Mouse (Mus musculus) cerebellum, postnatal 10 days (tissue): ENCODE data around the gene Tsga10ip.
A peak's percentile ranks its signal among the peaks of the same experiment; 100 is the strongest.
"Not testable (repeated sequence)": the region's sequence is repeated elsewhere in the genome, so short reads cannot be mapped to it uniquely, and the experiment has no call there.

ENCODE experiments used
- DNase-seq, 2 experiments: peaks; one replicate each; pipeline ENCODE4 v3.0.0; 2021; ENCODE audit warnings: mixed read lengths in 2 of 2

Tsga10ip gene

DNA sequence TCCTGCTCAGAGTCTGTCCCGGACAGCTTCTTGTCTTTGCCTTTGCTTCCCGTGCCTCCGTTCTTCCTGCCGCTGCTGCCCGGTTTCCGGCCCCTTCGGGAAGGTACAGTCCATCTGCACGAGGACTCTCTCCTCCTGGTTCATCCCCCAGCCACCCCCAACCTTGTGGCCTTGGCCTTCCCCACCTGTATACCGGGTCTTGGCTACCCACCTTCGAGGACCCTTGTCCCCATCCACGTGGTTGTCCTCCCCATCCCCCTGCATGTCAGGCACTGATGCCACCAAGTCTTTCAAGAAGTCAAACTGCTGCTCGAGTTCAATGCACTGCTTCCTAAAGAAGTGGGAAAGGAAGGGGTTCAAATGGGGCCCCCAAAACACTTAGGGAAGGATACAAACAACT lies 21.2 kb upstream of the Tsga10ip start:
- peak in 1 of 2 experiments; percentile 29 for DNase-seq

DNA sequence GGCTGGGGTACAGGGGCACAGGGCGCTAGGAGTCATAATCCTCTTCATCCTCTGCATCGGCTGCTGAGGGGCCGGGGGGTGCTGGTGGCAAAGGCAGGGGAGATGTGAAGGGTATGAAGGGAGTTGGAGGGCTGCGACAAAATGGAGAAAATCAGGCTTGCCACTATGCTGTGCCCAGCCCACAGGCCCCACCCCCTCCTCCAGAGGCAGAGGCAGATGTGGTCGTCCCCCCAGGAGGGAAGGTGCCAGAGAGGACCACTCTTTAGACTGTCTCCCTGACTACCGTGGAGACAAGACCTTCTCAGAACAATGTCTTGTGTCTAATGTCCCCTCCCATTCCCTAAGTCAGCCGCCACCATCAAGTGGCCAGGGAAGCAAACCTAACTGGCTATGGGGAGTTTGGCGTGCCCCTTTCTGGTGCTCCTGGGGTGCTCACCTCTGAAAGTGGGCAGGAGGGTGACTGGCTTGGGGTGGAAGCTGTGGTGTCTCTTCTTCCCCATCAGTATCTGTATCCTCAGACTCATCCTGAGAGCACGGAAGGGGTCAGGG lies 20.6 kb upstream of the Tsga10ip start:
- DNase-seq = peak in 1 of 2 experiments; percentile 26

DNA sequence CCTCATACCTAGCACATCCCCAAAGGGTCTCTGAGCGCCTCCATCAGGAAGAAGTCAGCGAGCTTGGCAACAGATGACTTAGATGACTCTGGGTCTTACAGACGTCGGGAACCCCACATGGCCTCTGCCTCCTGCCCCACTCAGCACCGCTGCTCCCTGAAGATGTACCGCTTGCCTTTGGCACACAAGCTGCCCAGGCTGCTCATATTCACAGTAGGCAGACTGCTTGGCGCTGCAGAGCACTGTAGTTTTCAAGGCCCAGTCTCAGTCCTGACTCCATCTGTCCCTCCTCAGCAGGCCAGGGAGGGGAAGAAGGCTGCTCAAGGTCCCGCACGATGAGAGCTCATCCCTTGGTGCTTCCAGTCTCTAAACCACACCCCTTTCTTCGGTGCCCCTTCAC lies 19.9 kb upstream of the Tsga10ip start:
- DNase-seq = peak; percentile 58 to 63

DNA sequence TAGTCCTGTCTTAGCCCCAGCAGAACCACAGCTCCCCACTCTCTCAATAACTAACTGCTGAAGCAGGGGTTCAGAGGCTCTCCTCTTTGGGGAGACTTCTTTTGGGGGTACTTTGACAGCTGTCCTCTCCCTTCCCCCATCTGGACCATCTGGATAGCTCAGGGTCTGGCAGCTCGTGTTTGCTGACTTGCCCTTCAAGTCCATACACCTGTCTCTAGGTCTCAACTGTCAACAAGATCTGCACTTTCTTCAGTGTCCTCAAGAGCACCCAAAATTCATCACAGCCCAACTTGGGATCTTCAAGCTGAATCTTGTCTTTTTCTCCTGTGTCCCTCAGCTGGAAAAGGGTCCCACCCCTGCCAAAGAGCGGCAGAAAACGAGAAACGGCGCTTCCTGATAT lies 19.5 kb upstream of the Tsga10ip start:
- DNase-seq = peak in 1 of 2 experiments; percentile 44

DNA sequence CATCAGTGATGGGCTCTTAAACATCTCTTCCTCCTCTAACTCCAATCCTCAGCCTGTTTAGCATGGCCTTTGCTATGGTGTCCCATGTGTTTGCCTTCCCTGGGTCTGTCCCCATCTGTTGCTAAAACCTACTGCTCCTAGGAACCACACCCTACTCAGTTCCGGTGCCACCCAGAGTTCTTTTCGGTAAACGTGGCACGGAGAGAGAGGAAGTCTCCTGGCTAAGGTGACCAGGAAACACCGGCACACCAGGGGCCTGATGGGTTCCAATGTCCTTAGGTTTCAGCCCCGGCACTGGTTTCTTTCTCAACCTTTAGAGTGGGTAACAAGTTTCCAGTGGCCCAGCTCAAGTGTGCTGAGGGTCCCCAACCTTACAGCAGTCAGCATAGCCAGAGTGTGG lies 18.3 kb upstream of the Tsga10ip start:
- DNase-seq = no peak

DNA sequence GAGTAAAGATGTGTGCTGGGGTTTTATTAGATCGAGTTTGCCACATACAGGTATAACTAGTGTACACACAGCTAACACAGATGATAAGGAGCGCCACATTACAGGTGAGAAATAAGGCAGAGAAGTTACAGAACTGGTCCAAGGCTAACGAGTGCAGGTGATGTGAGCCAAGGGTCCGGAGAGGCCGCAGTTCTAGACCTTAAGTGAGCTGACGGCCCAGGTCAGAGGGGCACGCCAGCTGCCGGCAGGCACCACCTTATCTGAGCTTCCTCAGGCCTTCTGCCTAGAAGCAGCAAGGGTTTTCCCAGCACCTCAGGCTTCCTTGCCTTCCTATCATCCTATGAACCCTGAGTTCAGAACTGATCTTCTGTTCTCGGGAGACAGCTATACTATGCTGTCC lies 17.3 kb upstream of the Tsga10ip start:
- no peak for DNase-seq

DNA sequence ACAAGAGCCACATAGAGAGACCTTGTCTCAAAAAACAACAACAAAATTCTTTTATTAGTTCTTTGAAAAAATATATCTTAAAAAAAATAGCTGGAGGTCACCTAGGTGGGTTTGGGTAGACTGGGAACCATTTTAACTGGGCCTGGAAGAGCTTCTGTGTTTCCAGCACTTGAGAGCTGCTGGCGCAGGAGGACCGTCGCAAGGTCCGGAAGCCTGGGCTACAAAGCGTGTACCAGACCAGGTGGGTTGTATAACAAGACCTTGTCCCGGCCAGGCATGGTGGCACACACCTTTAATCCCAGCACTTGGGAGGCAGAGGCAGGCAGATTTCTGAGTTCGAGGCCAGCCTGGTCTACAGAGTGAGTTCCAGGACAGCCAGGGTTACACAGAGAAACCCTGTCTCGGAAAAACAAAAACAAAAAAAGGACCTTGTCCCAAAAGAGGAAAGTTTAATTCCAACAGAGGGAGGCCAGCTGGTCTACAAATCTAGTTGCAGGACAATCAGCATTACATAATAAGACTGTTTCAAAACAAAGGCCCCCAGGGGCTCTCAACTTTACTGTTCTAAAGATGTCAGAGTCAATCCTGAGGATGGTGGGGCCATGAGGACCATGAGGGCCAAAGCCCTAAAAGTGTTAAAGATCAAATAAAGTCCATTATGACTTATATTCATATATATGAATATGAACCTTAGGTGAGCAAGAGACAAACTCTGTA lies 16.6 kb upstream of the Tsga10ip start:
- DNase-seq = no peak

DNA sequence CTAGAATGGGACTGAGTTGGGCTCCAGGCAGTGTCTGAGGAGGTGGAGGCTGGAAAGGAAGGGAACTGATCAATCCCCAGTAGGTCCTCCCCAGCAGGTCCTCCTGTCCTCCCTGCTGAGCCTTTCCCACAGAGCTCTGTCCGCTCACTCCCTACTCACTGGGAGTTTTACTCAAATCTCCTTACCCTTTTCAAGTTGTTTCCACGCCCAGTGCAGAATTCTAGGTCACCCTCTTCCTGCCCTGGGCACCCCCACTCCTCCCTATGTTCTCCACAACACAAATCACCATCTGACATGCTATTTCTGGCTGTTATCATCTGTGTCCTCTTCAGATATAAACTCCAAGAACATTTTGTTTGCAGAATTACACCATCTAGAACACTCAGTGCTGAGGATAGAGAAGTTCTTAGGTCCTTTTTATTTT lies 12.2 kb upstream of the Tsga10ip start:
- peak in 1 of 2 experiments; percentile 0 for DNase-seq

DNA sequence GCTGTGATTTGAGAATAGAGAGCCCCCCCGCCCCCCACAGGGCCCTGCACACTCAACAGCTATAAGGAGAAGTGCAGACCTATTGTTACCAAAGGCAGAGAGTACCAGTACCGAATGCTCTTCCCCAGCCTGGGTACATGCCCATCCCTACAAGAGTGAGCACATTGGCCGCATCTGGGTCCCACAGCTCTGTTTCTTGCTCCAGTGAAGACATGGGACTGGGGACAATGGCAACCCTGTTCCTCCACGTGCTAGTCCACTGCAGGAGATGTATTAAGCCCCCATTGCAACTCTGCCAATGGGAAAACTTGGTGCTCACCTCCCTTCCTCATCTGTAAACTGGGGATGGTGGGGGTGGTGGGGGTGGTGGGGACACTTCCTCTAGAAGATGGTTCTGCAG lies 11.5 kb upstream of the Tsga10ip start:
- peak in 1 of 2 experiments; percentile 0 for DNase-seq

DNA sequence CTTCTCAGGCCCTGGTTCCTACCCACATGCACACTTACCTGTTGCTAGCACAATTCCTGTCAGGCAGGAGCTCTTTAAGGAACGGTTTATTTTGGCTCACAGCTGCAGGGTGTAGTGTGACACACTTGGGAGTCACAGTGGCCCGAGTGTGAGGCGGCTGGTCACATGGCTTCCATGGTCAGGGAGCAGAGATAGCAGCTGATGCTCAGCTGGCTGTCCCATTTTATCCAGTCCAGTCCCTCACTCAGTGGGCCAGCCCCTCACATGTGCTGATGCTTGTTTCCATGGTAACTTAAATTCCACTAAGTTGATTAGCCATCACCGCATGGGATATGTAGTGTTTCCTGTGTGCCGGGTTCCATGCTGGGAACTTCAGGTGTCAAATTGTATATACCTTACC lies 9.6 kb upstream of the Tsga10ip start:
- no peak for DNase-seq

DNA sequence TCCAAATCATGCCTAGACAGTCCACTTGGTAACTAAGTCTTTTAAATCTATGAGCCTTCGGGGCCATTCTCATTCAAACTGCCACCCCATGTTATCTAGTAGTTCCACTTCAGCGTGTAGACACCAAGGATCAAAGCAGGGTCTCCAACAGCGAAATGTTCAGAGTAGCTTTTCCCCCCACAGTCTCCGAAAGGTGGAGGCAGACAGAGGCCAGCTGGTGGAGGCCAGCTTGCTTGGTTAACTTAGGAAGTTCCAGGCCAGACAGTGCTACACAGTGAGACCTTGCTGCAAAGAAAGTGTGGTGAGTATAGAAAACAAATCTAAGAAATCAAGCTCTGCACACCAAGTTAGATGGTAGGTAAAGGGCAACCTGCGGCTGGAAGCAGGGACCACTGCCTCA lies 8.3 kb upstream of the Tsga10ip start:
- no peak for DNase-seq

DNA sequence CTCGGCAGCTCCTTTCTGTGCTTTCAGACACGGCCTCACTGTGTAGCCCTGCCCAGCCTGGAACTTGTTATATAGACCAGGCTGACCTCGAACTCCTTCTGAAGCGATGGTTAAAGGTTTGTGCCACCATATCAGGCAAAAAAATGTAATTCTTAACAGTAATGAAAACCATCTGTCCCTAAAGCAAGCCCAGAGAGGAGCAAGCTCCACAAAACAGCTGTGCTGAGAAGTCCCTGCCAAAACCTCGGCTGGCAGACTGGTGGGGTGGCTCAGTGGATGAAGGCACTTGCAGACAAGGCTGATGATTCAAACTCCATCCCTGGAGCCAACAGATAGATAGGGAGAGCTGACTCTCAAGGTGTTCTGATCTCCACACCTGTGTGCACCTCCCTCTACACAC lies 6.7 kb upstream of the Tsga10ip start:
- DNase-seq = peak in 1 of 2 experiments; percentile 52

DNA sequence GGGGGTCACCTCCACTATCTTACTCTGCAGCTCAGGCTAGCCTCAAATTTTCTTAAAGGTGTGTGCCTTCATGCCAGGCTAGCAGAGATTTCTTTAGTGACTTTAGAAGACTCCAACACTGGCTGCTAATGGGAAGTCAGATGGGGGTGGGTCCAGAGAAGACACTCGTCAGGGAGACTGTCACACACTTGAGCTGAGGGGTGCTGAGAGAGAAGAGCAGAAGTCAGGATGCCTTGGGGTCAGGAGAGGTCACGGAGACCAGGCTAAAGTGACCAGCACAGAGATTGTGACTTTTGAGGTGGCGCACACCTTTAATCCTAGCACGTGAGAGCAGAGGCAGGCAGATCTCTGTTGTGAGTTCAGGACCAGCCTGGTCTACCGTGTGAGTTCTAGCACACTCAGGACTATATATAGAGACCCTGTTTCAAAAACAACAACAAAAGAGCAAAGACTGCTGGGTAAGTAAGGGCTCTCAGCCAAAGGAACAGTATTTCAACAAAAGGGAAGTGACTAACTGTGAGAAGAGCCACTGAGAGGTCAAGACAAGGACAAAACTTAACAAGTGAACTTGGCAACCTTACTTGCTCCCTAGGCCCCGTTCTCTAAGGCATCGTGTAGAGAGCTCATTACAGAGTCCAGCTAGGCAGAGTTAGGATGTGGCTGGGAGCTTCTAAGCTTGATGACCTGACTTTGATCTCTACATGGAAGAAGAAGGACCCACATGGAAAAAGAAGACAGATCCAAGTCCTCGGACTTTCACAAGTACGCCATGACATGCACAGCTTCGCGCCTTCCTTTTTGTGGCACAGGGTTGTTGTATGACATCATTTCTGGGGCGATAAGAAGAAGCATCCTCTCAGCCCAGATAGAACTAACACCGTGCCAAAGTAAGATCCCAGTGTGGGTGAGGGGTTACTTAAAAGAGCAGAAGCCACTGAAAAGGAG lies 6.0 kb upstream of the Tsga10ip start:
- DNase-seq = no peak

DNA sequence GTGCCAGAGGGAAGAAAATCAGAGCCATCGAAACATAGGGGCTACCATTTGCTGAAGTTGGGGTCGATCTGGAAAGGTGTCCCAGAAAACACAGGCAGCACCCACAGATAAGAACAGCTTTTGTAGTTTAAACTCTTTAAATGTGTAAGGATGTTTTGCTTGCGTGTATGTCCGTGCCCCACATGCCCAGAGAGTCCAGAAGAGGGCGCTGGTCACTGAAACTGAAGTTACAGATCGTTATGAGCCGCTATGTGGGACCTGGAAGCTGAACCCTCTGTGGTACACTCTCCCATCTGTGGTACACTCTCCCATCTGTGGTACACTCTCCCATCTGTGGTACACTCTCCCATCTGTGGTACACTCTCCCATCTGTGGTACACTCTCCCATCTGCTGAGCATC lies 4.8 kb upstream of the Tsga10ip start:
- DNase-seq = peak; percentile 70 to 82

DNA sequence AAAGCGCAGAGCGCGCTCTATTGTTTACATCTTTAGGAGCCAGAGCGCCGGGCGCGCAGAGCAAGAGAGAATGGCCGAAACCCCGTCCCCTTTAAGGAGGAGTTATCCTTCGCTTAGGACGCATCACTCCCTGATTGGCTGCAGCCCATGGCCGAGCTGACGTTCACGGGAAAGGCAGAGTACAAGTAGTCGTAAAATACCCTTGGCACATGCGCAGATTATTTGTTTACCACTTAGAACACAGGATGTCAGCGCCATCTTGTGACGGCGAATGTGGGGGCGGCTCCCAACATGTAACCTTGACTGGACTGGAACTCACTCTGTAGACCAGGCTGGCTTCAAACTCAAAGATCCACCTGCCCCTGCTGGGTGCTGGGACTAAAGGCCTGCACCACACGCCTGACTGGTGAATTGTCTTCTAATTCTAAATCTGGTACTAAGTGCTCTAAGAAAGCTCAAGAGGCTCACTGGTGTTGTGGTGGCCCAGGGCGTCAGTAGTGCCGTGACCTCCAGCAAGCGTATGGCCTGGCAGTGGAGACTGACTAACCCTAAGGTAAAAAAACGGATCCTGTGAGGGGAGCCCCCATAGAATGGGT lies 4.3 kb upstream of the Tsga10ip start:
- DNase-seq = peak; percentile 49 to 59

DNA sequence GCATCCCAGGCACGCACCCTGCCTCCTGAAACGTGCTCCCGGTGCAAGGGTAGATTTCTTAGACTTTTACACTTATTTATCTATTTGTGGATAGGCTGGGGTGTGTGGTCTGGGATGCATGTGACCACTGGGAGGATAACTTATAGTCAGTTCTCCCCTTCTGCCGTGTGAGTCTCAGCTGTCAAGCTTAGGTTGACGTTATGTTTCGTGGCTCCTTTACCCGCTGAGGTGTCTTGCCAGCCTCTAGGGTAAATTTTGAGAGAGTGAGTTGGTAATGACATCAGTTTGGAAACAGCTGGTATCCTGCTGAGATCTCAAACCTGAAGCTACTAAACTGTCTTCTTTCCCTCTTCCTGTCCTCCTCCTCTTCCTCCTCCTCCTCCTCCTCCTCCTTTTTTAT lies 3.6 kb upstream of the Tsga10ip start:
- no peak for DNase-seq

DNA sequence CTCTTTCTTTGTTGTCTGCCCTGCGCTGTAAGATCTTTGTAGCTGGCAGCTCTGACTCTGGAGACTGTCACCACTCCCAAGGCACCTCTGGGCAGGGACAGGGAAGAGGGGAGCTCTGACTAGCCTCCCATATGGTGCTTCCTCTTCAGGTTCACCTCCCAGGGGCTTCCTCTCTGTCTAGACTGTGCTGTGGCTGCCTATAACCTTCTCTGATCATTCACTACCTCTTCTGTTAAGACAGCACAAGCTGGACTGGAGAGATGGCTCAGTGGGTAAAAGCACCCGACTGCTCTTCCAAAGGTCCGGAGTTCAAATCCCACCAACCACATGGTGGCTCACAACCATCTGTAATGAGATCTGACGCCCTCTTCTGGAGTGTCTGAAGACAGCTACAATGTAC lies 1.3 kb downstream of the Tsga10ip start:
- DNase-seq = not testable (repeated sequence)

DNA sequence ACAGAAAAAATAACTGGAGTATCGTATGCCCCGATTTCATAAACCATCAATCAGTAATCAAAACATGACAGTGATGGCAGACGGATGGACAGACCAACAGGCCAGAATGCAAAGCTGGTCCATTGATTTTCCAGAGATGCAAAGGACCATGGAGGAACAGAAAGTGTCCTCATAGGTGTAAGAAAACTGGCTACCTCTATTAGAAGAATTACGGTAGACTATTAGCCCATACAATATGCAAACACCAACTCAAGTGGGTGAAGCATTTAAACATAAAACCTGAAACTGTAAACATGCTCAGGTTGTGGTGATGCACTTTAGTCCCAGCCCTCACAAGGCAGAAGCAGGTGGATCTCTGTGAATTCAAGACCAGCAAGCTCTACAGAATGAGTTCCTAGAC lies 7.0 kb downstream of the Tsga10ip start:
- DNase-seq = no peak

DNA sequence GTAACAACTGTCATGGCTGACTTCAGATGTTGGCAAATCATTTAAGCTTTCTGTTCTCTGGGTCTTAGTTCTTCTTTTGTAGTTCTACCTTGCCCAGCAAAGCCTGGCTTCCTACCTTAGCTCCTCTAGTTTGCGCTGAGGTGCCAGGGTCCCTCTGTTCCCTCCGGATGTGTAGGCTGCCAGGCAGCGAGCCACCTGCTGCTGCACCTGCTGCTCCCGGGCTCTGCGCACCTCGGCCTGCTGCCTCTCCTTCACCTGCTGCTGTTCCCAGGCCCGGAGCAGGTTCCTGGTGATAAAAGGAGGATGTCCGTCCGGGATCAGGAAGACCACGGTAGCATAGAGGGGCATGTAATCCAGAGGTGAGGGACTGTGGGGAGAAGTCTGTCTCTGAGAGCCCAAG lies 8.2 kb downstream of the Tsga10ip start:
- DNase-seq = no peak

DNA sequence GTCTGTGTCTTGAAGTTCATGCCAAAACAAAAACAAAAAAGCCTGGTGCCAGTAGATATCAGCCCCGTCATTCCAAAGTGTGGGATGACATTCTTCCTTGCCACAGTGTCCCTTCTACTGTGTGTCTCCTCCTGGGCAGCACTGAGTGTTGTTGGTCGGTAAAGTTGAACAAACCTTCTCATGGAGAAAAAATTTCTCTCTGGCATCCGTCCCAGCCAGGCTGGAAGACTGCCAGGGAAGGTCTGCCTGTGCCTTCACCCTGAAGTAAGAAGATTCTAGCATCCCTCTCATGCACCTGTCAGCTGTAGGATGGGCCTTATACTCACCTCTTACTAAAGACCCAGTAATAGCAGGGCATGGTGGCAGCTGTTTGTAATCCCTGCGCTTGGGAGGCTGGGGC lies 9.4 kb downstream of the Tsga10ip start:
- DNase-seq = peak; percentile 80 to 85

DNA sequence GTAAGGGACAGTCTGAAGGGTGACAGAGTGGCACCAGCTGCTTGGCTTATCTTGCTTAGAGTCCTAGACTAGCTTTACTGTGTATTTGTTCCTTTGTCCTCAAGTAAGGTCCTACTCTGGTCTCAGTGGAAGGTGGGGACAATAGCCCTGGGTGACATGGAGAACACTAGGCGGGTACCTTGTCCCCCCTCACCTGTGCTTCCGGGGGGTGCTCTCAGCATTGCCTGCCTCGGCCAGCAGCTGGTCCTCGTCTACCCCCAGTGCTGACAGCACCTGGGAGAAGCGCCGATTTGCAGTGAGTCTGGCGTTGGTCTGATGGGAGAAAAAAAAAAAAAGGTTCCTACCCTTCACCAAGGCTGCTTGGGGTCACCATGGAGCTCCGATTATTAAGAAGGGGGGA lies 11.9 kb downstream of the Tsga10ip start:
- no peak for DNase-seq

DNA sequence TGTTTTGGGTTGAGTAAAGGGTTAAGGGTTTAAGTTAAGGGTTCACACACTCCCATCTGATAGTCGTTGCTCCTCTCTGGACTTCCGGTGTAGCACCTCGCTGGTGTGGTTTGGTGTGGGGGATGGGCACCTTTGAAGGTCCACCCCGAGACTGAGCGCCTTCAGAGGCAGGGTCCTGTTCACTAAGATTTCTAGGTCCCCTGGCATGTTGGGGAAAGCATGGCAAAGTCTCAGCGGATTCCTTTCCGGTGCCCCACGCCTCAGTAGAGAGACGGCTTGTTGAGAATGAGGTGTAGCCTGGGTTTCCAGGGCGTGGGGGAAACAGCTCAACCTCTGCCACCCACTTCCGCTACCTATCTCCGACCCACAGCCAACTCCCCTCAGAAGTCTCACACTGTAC lies 12.7 kb downstream of the Tsga10ip start:
- DNase-seq = peak; percentile 35 to 37

DNA sequence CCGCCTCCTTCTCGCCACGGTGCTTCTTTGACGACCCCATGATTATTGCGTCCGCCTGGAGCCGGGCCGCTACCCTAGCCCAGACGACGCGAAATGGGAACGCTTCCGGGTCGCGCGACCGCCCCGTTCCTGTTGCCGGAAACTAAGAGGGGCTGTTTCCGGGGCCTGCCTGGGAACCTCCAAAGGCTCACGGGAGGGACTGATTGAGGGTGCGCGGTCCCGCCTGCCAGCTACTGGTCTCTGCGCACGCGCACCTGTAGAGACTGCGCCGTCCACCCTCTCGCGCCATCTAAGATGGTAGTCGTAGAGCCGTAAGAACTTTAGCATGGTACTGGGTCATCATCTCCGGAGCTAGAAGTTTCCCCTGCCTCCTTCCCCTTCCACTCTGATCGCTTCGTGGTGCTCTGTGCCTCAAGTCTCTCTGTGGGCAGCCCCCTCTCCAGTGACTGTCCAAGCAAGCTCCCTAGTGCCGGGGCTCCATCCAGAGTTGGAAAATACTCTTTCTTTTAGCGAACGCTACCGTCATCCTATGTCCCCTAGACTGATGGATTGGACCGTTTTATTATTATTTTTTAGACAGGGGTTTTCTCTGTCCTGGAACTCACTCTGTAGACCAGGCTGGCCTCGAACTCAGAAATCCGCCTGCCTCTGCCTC lies 13.6 kb downstream of the Tsga10ip start, which contains the start of gene Sart1:
Gene Sart1, minus strand, starts transcription at position 116 of the 655 bp plus-strand sequence.
- peak; percentile 96 to 97 for DNase-seq
